Mouse (Mus musculus) CD8-positive naive resting alpha-beta T cell, adult 2 months (primary cell): Measurements from ENCODE around the gene Fzd1.

Experiments used
- DNase-seq, 2 experiments: peaks; one replicate each; pipeline ENCODE4 v3.0.0; 2022; ENCODE audit warnings: low read depth in 2 of 2, low spot score in 2 of 2

The Fzd1 gene

GRCm38 (mm10) chr5:4757902-4758301 is at the start of gene Fzd1:
Gene Fzd1 (minus strand): TSS chr5:4758035.
- no peak for DNase-seq

- DNase-seq, result no peak
Measured at GRCm38 (mm10) chr5:4805228-4805627, 47.4 kb upstream of the Fzd1 start.

- DNase-seq, result no peak
Measured at GRCm38 (mm10) chr5:4803708-4804107, 45.9 kb upstream of the Fzd1 start.

- DNase-seq, result no peak
Measured at GRCm38 (mm10) chr5:4801971-4802370, 44.1 kb upstream of the Fzd1 start.

GRCm38 (mm10) chr5:4801096-4801850 is 43.4 kb upstream of the Fzd1 start:
- DNase-seq, result no peak

- DNase-seq, result no peak
Measured at GRCm38 (mm10) chr5:4791219-4791618, 33.4 kb upstream of the Fzd1 start.

GRCm38 (mm10) chr5:4790265-4790664 is 32.4 kb upstream of the Fzd1 start:
- no peak for DNase-seq

- no peak for DNase-seq
Measured at GRCm38 (mm10) chr5:4788484-4788883, 30.6 kb upstream of the Fzd1 start.

GRCm38 (mm10) chr5:4786816-4787215 is 29.0 kb upstream of the Fzd1 start:
- DNase-seq, result no peak

GRCm38 (mm10) chr5:4778274-4778673 is 20.4 kb upstream of the Fzd1 start:
- no peak for DNase-seq

GRCm38 (mm10) chr5:4776495-4776894 is 18.7 kb upstream of the Fzd1 start:
- DNase-seq, result no peak

GRCm38 (mm10) chr5:4773090-4773772 is 15.4 kb upstream of the Fzd1 start:
- no peak for DNase-seq

GRCm38 (mm10) chr5:4770609-4771008 is 12.8 kb upstream of the Fzd1 start:
- DNase-seq, result no peak

- no peak for DNase-seq
Measured at GRCm38 (mm10) chr5:4767896-4768295, 10.1 kb upstream of the Fzd1 start.

- no peak for DNase-seq
Measured at GRCm38 (mm10) chr5:4766719-4767118, 8.9 kb upstream of the Fzd1 start.

- no peak for DNase-seq
Measured at GRCm38 (mm10) chr5:4761891-4762290, 4.1 kb upstream of the Fzd1 start.

- DNase-seq, result no peak
Measured at GRCm38 (mm10) chr5:4758331-4759080, 671 bp upstream of the Fzd1 start.

- no peak for DNase-seq
Measured at GRCm38 (mm10) chr5:4756871-4757711, 744 bp downstream of the Fzd1 start.

- DNase-seq, result no peak
Measured at GRCm38 (mm10) chr5:4756001-4756681, 1.7 kb downstream of the Fzd1 start.

- DNase-seq, result no peak
Measured at GRCm38 (mm10) chr5:4755326-4755725, 2.5 kb downstream of the Fzd1 start.
